Mouse (Mus musculus): ENCODE measurements at regions not wholly inside any gene's neighbourhood (a gene's known extent, or its start where the extent isn't known, plus 50 kb on each side); places are given as distances from the start of the nearest gene placed in this dataset.
"Not testable (repeated sequence)": the region's sequence is repeated elsewhere in the genome, so short reads cannot be mapped to it uniquely, and the experiment has no call there.

- DNase-seq: peak; percentile 4
Observed at GRCm38 (mm10) chr14:116586742-116587141, 338.4 kb upstream of the Gpc6 start.

GRCm38 (mm10) chr14:116589529-116589928 lies 335.6 kb upstream of the Gpc6 start:
- DNase-seq: no peak

- no peak for DNase-seq
Observed at GRCm38 (mm10) chr14:116590111-116590510, 335.0 kb upstream of the Gpc6 start.

- DNase-seq: no peak
Observed at GRCm38 (mm10) chr14:116608130-116608529, 317.0 kb upstream of the Gpc6 start.

DNA sequence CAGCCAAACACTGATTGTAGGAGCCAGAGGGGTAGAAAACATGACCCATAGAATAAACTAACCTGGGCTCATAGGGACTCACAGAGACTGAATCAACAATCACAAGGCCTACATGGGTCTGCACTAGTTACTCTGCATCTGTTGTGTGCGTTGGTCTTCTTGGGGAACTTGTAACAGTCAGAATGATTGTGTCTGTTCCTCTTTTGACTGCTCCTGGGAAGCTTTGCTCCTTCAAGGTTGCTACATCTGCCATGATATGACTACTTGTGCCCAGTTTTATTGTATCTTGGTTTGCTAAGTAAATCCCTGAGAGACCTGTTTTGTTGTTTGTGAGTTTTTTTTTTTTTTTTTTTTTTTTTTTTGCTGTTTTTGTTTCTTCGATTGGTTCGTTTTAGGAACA lies 313.9 kb upstream of the Gpc6 start:
- DNase-seq: no peak

DNA sequence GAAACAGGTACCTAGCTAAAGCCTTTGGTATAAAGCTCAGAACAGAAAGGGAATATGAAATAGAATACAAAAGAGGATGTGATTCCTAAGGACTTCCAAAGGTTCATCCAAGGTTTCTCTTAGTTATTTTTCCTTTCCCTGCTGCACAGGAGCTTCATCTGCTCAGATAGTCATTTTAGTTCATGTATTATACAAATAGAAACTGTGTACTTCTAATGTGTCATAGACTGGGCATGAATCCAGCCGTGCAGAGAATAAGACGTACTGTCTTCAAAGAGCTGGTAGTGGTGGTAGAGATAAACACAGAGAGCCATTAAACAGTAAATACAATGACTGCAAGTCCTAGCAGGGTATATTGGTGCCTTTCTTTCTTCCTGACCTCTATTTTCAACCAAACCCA lies 292.9 kb upstream of the Gpc6 start:
- peak; percentile 3 for DNase-seq

DNA sequence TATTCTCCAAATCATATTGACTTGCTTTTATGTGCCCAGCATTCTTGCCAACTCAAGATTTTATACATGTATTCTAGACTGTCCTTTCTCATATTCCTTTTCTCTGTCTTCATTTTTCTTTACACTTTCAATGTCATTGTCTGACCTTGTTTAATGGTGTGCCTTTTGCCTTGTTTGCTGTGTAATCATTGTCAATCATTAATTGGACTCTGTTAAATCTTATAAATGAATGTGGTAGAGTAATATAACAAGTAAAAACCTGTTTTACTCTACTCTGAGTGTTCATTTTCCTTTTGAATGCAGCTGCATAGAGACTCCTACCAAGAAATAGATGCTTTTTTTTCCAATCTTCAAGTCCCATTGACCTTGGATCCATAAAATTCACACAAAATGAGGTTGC lies 283.0 kb upstream of the Gpc6 start:
- no peak for DNase-seq

DNA sequence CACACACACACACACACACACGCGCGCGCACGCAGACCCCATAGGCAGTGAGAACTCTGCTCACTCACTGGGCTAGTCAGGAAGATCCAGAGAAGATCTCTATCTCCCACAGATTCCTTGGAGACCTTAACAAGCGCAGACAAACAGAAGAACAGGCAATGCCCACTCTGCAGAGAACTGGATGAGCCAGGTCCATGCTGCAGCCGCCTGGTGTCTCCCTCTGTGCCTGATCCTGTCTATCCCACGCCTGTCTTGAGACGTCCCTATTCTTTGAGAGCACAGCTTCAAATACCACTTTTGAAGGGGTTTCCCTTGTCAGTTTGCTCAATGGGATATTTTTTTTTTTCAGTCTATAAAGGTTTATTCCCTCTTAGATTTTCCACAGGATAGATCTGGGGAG lies 273.2 kb upstream of the Gpc6 start:
- DNase-seq: no peak

GRCm38 (mm10) chr14:116683909-116684308 lies 241.2 kb upstream of the Gpc6 start:
- DNase-seq: no peak

DNA sequence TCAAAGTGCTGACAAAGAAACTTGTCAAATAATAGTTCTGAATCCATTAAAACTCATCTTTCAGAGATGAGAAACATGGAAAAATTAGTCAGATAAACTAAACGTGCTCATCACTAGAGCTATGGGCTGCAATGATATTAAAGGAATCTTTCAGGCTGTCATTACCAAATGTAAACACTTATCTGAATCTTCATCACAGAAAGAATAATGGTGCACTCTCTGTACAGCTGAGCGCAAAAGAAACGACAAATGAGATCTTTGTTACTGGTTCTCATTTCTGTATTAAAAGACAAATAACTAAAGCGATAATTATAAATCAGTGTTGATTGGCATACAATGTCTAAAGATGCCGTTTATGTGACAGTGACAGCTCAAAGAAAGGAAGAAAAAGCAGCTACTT lies 227.4 kb upstream of the Gpc6 start:
- DNase-seq: no peak

GRCm38 (mm10) chr14:116698437-116698836 lies 226.7 kb upstream of the Gpc6 start:
- no peak for DNase-seq

DNA sequence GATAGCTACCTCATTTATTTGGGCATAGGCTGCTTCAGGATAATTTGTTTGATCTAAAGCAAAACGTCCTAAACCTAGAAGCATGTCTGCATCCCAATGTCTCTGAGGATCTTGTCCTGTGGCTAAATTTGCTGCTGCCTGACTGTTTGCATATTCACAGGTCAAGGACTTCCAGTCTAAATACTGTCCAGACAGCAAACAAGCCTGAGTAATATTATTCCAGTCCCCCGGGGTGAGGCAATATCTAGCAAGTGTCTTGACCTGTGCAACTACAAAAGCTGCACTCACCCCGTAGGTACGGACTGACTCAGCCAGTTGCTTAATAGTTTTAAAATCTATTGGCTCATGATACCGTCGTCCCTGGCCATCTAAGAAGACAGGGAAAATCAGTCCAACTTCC lies 190.5 kb upstream of the Gpc6 start:
- DNase-seq: not testable (repeated sequence)

DNA sequence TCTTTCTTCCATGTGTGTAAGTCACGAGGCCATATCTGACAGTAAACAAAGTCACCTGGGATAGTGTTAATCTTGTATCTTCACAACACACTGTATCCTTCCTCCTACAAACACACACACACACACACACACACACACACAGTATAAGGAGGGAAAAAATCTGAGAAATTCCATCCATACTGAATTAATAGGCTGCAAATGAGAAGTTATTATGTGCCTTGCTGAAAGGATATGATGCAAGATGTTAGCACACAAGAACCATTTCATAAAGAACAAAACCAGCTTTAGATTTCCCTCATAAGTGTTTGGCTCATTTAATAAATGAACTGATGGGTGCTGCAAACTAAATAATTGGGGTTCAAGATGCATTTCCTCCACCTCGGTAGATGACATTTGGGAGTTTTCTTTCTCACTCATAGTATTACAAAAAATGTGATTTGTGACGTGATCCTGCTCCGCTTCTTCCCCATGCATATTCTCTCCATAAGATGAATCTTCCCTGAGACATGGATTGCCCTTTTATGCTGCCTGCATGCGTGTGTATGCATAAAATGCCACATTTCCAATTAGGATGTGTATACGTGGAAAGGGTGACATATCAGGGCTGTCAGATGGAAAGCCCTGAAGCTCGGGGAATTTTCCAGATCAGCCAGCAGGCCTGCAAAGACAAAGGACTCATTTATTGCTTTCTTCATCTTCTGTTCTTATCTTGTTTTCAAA lies 170.5 kb upstream of the Gpc6 start:
- DNase-seq: no peak

DNA sequence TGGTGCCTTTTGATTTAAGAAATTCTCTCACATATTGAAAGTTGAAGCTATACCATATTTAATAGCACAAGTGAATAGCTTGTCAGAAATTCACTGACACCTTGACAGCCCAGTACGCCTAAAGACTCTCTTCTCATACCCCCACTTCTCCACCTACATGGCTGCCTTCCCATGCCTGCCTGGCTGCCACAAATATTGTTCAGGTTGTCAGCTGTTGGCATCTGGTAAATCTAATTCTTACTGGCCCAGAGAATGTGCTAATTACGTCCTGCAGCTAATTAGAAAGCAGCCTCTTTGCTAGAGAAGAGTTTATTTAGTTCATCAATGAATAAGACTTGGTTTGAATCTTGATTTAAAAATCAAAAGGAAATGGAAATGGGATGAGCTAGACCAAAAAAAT lies 163.7 kb upstream of the Gpc6 start:
- DNase-seq: no peak

GRCm38 (mm10) chr14:116771120-116771519 lies 154.0 kb upstream of the Gpc6 start:
- DNase-seq: no peak

DNA sequence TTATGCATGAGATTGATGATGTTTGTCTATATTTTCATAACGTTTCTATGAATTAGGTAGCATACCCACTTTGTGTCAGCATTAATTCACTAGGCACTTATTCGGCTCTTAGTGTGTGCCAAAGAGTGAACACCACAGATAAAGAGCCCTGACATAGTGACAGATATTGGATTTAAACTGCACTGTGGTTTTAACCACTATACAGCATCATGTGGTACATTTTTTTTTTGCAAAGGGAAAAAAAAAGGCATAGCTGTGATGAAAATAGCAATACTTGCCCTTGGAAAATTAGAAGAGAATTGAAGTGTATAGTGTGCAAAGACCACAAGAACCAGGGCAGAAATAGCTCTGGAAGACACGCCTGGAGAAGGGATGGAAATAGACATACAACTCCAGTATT lies 153.4 kb upstream of the Gpc6 start:
- DNase-seq: no peak

GRCm38 (mm10) chr14:116779661-116780060 lies 145.5 kb upstream of the Gpc6 start:
- no peak for DNase-seq

DNA sequence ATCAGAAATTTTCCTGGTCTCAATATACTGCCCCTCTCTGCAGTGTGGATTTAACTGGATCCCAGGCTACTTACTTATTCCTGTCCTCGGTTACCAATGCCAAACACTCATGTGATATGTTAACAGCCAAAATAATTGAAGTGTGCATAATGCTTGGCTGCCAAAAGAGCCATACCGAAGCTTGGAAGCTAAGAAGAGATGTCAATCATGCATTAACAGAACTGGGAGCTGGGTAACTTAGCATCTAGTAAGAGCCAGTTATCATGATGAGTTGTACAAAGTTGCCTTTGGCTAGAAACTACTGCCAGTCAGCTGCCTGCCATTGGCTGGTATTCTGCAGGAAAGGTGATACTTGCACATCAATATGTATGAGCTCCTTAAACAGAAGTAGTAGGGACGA lies 141.3 kb upstream of the Gpc6 start:
- no peak for DNase-seq

GRCm38 (mm10) chr14:116806504-116806903 lies 118.6 kb upstream of the Gpc6 start:
- no peak for DNase-seq

GRCm38 (mm10) chr14:116808581-116808980 lies 116.5 kb upstream of the Gpc6 start:
- DNase-seq: no peak

- no peak for DNase-seq
Observed at GRCm38 (mm10) chr14:116810661-116811345, 114.3 kb upstream of the Gpc6 start.

- DNase-seq: no peak
Observed at GRCm38 (mm10) chr14:116837235-116837634, 87.9 kb upstream of the Gpc6 start.

- no peak for DNase-seq
Observed at GRCm38 (mm10) chr14:116869437-116869836, 55.7 kb upstream of the Gpc6 start.

- no peak for DNase-seq
Observed at GRCm38 (mm10) chr14:116869996-116870395, 55.1 kb upstream of the Gpc6 start.

Data from lung, postnatal 10 days (tissue).